Mouse (Mus musculus): ENCODE data around the gene Map4k1.

Map4k1 gene

GRCm38 (mm10) chr7:28981651-28982273, at the start of gene Map4k1, which contains the start of gene Eif3k:
Gene Map4k1 (plus strand): TSS chr7:28982050.
Gene Eif3k (minus strand): TSS chr7:28981864.
- DNase-seq (ENCODE audit: low read depth, low spot score): peak; percentile 99

GRCm38 (mm10) chr7:28932421-28933041, 49.3 kb upstream of the Map4k1 start:
- DNase-seq (ENCODE audit: low read depth, low spot score): no peak

DNA sequence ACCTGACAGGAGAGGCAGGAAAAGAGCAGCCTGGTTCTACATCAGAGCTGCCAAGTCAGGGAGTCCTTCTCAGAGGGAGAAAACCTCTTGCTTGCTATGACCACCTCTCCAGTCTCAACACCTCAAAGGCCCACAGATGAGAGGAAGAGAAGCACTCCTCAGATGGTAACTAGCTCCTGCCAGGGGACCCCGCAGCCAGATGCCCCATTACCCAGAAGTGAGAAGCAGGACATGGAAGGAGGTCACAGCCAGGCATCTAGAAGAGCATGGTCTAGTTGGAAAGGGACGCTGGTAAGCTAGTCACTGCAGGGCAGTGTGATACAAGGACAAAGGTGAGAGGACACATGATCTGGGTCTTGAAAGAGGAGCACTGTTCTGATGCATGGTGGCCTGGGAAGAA, 48.0 kb upstream of the Map4k1 start:
- DNase-seq (ENCODE audit: low read depth, low spot score): no peak

- no peak for DNase-seq (ENCODE audit: low read depth, low spot score)
These were observed 45.1 kb upstream of the Map4k1 start for GRCm38 (mm10) chr7:28936787-28937186.

DNA sequence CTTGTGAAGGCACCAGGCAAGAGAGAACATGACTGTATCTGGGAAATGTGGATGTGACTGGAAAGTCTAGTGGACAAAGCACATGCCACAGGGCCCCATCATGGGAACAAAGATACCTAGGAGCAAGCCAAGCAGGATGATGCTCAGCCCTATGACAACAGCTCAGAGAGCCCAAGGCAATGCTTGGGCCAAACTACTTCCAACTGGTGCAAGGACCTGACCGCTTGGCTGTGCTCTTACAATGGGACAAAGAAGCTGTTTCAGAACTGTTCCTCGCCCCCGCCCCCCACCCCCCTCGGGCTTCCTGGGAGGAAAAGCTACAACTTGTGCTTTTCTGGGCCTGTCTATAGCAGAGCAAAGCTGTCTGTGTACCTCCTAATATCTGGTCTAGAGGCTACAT, 43.2 kb upstream of the Map4k1 start:
- DNase-seq (ENCODE audit: low read depth, low spot score): no peak

- no peak for DNase-seq (ENCODE audit: low read depth, low spot score)
These were observed 42.2 kb upstream of the Map4k1 start for GRCm38 (mm10) chr7:28939418-28940183.

GRCm38 (mm10) chr7:28941129-28941528, 40.7 kb upstream of the Map4k1 start:
- DNase-seq (ENCODE audit: low read depth, low spot score): no peak

- DNase-seq (ENCODE audit: low read depth, low spot score): no peak
These were observed 40.3 kb upstream of the Map4k1 start for GRCm38 (mm10) chr7:28941542-28941941.

- no peak for DNase-seq (ENCODE audit: low read depth, low spot score)
These were observed 38.2 kb upstream of the Map4k1 start for GRCm38 (mm10) chr7:28943451-28944180.

- no peak for DNase-seq (ENCODE audit: low read depth, low spot score)
These were observed 37.0 kb upstream of the Map4k1 start for GRCm38 (mm10) chr7:28944756-28945415.

DNA sequence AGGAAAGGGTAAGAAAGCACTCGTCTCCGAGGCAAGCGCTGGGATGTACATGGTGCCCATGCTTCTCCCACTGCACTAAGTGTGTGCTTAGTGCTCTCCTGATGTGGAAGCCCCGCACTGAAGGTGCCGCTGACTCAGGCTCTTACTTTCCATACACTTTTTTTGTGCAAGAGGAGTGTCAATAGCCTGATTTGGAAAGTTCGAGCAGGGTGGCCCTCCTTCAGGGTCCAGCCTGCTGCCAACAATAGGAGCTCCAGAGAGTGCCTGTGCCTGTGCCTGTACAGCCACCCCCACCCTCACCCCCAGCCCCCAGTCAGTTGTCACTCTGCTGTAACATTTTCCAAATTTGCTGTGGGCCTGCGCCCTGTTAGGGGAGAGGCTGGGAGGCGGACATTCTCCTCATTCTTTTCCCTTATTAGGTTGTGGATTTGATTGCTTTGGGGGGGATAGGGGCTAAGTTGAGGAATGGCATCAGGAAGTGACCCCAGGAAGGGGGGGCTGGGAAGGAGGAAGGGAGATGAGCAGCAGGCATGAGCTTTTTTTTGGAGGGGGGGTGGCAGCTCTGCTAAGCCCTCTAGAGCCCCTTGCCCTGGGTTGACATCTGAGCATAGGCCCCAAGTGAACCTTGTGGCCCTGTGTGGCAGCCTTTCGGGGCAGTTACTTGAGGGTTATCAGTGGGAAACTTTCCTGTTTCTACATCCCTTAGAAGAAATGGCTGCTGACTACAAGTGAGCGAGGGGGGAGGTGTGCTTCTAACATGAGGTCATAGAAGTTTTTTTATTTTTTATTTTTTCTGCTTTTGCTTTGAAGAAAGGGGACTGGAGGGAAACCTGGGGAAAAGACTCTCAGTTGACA, 36.2 kb upstream of the Map4k1 start:
- DNase-seq (ENCODE audit: low read depth, low spot score): no peak

DNA sequence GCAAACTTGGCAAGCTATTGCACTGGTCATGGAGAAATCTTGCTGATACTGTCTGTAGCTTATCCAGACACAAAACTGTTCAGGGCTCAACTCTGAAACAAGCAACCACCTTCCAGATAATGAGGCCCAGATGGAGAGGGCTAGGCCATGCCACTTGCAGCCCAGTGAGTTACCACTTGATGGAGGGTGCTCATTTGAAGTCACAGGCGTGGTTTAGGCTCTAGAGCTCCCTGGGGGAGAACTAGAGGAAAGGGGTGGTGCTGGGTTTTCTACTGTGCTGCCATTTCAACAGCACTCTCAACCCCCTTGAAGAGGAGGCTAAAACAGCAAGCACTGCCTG, 35.6 kb upstream of the Map4k1 start:
- DNase-seq (ENCODE audit: low read depth, low spot score): no peak

- no peak for DNase-seq (ENCODE audit: low read depth, low spot score)
These were observed 33.1 kb upstream of the Map4k1 start for GRCm38 (mm10) chr7:28948746-28949145.

DNA sequence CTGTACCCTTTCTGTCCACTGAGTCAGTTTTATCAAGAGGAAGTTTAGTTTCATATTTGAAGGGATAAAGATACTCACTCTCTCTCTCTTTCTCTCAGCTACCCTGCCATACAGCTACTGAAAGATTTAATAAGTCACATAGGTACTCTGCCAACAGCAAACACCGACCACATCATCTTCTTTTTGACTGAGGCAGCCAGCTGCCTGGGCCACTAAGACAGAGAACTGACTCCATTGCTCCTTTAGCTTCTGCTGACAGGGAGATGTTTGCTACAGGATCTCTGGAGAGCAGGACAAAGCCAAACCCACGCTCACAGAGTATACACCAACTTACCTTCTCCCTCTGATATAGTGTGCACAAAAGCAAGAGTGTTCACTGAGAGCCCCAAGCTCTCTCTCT, 32.6 kb upstream of the Map4k1 start:
- DNase-seq (ENCODE audit: low read depth, low spot score): no peak

GRCm38 (mm10) chr7:28950346-28951037, 31.4 kb upstream of the Map4k1 start:
- no peak for DNase-seq (ENCODE audit: low read depth, low spot score)

DNA sequence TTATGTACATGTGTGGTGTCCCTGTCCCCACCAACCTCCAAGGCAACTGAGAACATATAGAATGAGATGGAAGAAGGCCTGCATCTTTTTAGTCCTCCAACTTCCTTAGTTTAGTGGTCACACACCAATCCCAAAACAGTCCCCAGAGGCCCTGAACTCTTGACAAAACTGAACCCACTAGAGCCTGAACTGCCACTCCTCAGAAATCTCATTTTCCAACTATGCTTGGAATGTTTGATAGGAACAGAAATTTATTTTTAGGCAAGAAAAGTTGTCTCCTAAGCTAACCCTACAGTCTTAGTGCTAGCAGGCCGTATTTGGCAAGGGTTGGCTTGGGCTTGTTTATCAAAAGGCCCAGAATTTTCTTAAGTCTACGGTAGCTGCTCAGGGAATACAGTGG, 30.1 kb upstream of the Map4k1 start:
- no peak for DNase-seq (ENCODE audit: low read depth, low spot score)

DNA sequence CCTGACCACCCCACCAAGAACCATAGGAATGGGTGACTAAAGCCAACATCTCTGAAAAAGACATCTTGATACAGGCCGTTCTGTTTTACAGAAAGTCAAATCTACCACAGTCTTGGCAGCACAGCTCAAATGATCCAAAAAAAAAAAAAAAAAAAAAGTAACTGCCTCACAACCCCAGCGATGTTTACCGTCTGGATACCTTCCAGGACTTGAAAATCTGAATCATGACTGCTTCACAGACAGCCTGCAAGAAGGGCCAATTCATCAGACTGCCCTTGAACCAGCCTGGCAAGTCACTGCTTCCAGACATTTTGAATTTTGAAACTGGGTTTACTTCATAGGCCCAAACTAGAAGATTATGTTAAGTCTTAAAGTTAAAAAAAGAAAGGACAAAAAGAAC, 29.1 kb upstream of the Map4k1 start:
- DNase-seq (ENCODE audit: low read depth, low spot score): no peak

GRCm38 (mm10) chr7:28953476-28954376, 28.1 kb upstream of the Map4k1 start:
- no peak for DNase-seq (ENCODE audit: low read depth, low spot score)

DNA sequence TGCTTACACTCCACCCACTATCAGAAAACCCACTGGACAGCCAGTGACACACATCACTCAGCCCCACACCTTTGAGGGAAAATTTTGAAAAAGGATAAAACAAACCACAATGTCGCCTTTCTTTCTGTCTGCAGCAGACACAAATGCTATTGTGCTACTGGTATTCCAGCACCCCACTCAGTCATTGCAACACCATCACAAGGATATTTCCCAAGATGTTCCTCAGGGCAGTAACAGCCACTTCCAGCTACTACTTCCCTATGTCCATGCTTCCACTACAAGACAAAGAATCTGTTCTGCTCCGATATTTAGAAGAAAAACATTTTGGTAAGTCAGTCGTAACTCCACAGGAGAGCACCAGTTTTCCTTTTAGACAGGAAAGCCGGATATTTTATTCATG, 27.1 kb upstream of the Map4k1 start:
- no peak for DNase-seq (ENCODE audit: low read depth, low spot score)

Measured in embryo, embryonic 11.5 days (tissue).